Mouse (Mus musculus) intestine, embryonic 16.5 days (tissue): ENCODE results near the gene Fam83d. TPM values are rescaled to one million over a fixed set of nuclear protein-coding genes. Genes with fewer than 3 reads are reported as not detected.

Experiments
- ATAC-seq: fragments of 200-750 bp; cut with Nextera tagmentation; 2 replicates; pipeline ENCODE4 v1.8.0; 2017; ENCODE audit warnings: moderate TSS enrichment, moderate library complexity
- H3K27ac ChIP-seq: fragments of 300-500 bp; sonication (generic); 2 replicates; pipeline ENCODE4 v1.5.1; 2014; ENCODE audit warnings: mild to moderate bottlenecking, low read length
- H3K27me3 ChIP-seq: fragments of 300-500 bp; sonication (generic); replicated peaks from 2 replicates; pipeline ENCODE4 v1.6.1; 2014; ENCODE audit warnings: low read length, control low read depth, mixed read lengths; ENCODE audit not compliant: control insufficient read depth, insufficient read depth
- H3K36me3 ChIP-seq: fragments of 300-500 bp; sonication (generic); 2 replicates; pipeline ENCODE4 v1.6.1; 2014; ENCODE audit warnings: low read length, control low read depth; ENCODE audit not compliant: control insufficient read depth, insufficient read depth
- H3K4me1 ChIP-seq: fragments of 300-500 bp; sonication (generic); 2 replicates; pipeline ENCODE4 v1.6.1; 2014; ENCODE audit warnings: low read length, control low read depth, mixed read lengths; ENCODE audit not compliant: control insufficient read depth, insufficient read depth
- H3K4me2 ChIP-seq: fragments of 300-500 bp; sonication (generic); 2 replicates; pipeline ENCODE4 v1.6.1; 2014; ENCODE audit warnings: low read depth, low read length, control low read depth
- H3K4me3 ChIP-seq: fragments of 300-500 bp; sonication (generic); 2 replicates; pipeline ENCODE4 v1.5.1; 2014; ENCODE audit warnings: mild to moderate bottlenecking, low read length
- H3K9ac ChIP-seq: fragments of 300-500 bp; sonication (generic); 2 replicates; pipeline ENCODE4 v1.6.1; 2014; ENCODE audit warnings: low read depth, low read length
- H3K9me3 ChIP-seq: fragments of 300-500 bp; sonication (generic); 2 replicates; pipeline ENCODE4 v1.6.1; 2016; ENCODE audit warnings: low read length, control low read depth; ENCODE audit not compliant: control insufficient read depth
- WGBS: fragments of 180-500 bp; shearing (Covaris S2); extraction: QIAGEN DNeasy Blood & Tissue Kit; methylation state at CpG from one replicate; pipeline ENCODE4 v1.1.7; 2014; 5-methylcytosine and 5-hydroxymethylcytosine counted together
- microRNA-seq: library from miRNA; unstranded; fragments of <30 nt; microRNA quantifications from one replicate; pipeline ENCODE4, GENCODE M21; 2016
- polyA plus RNA-seq: library from polyadenylated mRNA; unstranded; fragments of >200 nt; fragmentation: Nextera tagmentation; extraction: Ambion mirVana; gene quantifications from 2 replicates; pipeline ENCODE4 v1.2.1, GENCODE M21; 2015

The Fam83d gene
- polyA plus RNA-seq, 1 experiment from 2014 or later: 45.0 TPM

DNA sequence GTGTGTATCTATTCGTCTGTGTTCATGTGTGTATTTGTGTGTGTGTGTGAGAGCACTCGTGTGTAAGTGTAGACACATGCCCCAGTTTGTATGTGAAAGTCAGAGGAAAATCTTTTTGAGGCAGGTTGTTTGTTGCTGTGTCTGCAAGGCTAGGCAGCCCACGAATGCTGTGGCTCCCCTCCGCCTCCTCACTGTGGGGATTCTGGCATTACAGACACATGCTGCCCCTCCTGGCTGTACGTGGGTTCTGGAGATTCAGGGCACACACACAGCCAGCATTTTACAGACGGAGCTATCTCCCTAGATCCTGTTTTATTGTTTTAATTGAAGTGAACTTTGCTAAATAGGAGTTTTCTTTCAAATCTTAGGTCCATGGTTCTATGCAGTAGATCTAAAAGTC is 61.9 kb downstream of the Fam83d start:
- WGBS: 74% methylated on average over 6 of the region's 6 CpGs
- H3K27me3 ChIP-seq: no peaks in the 10 kb centered on the region
- ATAC-seq: no peak
- no peak overlapping the region for H3K4me2 ChIP-seq
- no peak overlapping the region for H3K27ac ChIP-seq
- no peaks in the 10 kb centered on the region for H3K4me1 ChIP-seq
- H3K9me3 ChIP-seq: no peaks in the 10 kb centered on the region
- no peak overlapping the region for H3K9ac ChIP-seq
- 0 out of 2 replicates have a peak, but pooled peaks cover 5% of the 10 kb centered on the region for H3K36me3 ChIP-seq
- no peak overlapping the region for H3K4me3 ChIP-seq

DNA sequence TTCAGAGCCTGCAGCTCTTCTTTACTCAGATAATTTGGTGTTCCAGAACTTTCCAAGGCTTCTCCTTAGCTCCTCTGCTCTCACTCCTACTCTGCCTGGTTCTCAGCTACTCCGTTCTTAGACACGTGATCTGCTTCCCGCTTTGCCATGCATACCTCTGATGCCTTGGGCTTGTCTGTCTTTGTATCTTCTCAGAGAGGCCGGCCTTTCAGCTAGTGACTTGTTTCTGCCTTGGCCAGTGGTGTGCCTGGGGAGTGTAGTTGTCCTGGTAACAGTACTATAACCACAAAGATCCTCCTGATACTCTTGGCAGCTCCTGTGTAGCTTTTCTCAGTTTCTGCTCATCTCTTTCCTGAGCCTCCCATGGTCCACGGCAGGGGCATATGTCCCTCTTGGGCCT is 65.3 kb downstream of the Fam83d start:
- Histone ChIP-seq H3K9ac (no peak overlapping the region), H3K36me3 (peaks cover 11% of the 10 kb centered on the region), H3K27me3 (no peaks in the 10 kb centered on the region), H3K27ac (no peak overlapping the region), H3K9me3 (no peaks in the 10 kb centered on the region), H3K4me1 (no peaks in the 10 kb centered on the region), H3K4me3 (no peak overlapping the region), H3K4me2 (no peak overlapping the region)
- no peak for ATAC-seq
- WGBS: 72% methylated on average over 5 of the region's 5 CpGs

DNA sequence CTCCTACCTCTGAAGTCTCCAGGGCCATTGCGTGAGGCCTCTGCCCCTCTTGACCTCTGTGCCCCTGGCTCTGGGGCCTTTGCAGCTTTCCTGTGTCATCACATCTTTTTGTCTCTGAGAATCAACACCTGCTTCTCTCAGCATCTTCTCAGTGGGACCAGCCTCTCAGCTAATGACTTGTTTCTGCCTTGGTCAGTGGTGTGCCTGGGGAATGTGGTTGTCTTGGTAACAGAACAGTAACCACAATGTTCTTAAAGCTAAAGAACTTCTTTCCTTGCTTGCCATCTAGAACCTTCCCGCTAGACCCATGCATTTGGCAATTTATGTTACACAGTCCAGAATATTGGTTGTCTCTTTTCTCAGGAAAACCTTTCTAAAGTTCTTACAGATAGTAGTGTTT is 65.8 kb downstream of the Fam83d start:
- Histone ChIP-seq H3K36me3 (peaks cover 11% of the 10 kb centered on the region), H3K4me3 (no peak overlapping the region), H3K9me3 (no peaks in the 10 kb centered on the region), H3K27me3 (no peaks in the 10 kb centered on the region), H3K4me1 (no peaks in the 10 kb centered on the region), H3K27ac (no peak overlapping the region), H3K4me2 (no peak overlapping the region), H3K9ac (no peak overlapping the region)
- 76% methylated on average over 2 of the region's 2 CpGs for WGBS
- ATAC-seq: no peak

Small RNA genes within 50 kb of the gene (microRNA-seq; reads per million reads assigned to microRNA genes)
- not detected for gene Gm26141

Other genes starting within 250 kb of the Fam83d start
- not detected in 2 replicates for gene Slc32a1, start 157.3 kb upstream of the Fam83d start, polyA plus RNA-seq
- 1.0 and 3.8 TPM in 2 replicates for gene Actr5, start 143.2 kb upstream of the Fam83d start, polyA plus RNA-seq
- gene Ppp1r16b, start 102.7 kb upstream of the Fam83d start, polyA plus RNA-seq: 3.5 and 4.0 TPM in 2 replicates
- 12.3 and 12.7 TPM in 2 replicates for gene Dhx35, start 26.7 kb downstream of the Fam83d start, polyA plus RNA-seq